Mouse (Mus musculus): ENCODE measurements around the gene Gm11639.

- TF ChIP-seq CTCF (conservative IDR thresholded peaks at IDR 0.05; ENCODE audit: low read length) (no peak), NANOG (IDR thresholded peaks at IDR 0.05; ENCODE audit: borderline replicate concordance, low read length) (no peak)
Measured at GRCm38 (mm10) chr11:105030229-105030628, 344.7 kb downstream of the Gm11639 start.
